Mouse (Mus musculus): ENCODE measurements at regions not wholly inside any gene's neighbourhood (a gene's known extent, or its start where the extent isn't known, plus 50 kb on each side); places are given as distances from the start of the nearest gene placed in this dataset.

DNA sequence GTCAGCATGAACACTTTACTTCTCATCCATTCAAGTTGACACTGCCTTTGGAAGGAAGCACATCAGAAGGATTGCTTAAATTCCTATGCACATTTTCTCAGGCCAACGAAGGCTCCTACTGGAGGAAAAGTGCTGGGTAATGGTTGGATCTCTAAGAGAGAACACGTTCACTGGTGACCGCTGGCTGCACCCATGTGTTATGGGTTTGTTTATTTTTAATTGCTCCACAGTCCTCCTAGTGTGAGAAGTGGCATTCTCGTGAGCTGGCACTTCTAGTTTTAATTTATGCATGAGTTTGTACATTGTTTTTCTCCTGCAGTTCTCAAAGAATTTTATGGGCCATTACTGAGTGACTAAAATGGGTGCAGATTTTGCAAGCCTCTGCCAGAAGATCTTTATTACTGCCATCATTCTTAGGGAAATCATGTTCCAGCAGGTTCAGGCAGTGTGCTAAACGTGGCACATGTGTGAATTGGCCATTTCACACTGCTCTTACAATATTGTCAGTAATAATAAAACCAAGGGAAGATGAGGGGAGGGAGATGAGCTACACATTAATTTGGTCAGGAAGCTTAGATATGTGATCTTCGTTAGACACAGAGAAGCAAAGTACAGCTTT lies 731.6 kb downstream of the Ttll7 start:
- no peak for DNase-seq (ENCODE audit: low spot score in 2 of 2)

DNA sequence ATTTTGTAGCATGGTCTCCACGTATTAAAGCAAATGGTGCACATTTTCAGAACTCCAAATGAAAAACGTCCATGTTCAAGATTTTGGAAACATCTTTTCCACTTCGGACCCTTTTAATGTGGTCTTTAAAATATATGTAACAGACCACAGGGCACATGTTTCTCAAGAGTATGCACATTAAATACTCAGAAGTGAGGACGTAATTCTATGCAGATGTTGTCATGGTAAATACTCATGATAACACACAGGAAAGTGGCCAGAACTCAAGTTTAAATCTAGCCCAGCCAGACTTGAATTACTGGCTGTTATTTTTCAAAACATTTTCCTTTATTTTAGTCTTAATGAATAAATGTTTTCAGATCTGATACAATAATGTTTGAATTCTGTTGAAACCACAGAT lies 719.7 kb downstream of the Ttll7 start:
- DNase-seq (ENCODE audit: low spot score in 2 of 2): no peak

DNA sequence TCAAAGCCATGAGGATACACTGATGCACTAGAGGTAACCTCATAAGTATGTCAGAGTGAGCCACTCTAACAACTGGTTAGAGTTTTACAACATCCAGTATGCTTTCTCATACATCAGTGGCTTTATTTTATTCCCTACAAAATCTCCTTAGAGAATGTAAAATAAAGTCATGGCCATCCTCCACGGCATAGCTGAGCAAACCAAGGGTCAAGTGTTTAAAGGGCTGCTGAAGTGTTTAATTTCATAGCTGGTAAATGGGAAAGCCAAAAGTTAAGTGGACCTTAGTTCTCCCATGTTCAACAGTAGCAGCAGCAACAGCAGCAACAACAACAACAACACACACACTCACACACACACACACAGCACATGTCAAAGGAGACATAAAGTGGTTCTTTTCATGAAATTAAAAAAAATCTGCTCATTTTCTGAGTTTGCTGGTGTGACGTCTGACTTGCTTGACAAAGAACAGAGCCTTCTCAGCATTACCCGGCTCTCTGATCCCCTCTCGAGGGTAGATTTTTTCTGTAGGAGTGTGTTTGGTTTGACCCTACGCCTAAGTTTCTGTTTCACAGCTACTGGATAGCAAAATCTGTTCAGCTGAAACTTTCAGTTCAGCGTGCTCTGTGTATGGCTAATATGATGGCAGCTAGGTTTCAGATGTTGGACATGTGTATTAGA lies 693.3 kb downstream of the Ttll7 start:
- DNase-seq (ENCODE audit: low spot score in 2 of 2): no peak

DNA sequence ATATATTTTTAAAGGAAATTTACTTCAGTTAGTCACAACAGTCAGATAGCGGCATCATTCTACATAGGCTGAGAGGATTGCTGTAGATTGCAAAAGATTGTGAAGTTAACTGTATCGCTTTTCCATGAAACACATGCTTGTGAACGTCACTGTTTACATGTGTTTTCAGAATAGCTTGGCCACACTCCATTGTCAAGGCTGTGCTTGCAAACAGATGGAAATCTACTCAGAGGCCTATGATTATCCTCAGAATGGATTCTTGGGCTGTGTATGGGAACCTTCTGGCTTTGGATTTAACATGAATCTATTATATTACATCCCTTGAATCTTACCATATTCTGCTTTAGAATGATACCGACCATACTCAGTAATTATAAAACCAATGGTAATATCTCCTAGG lies 690.1 kb downstream of the Ttll7 start:
- DNase-seq (ENCODE audit: low spot score in 2 of 2): no peak

DNA sequence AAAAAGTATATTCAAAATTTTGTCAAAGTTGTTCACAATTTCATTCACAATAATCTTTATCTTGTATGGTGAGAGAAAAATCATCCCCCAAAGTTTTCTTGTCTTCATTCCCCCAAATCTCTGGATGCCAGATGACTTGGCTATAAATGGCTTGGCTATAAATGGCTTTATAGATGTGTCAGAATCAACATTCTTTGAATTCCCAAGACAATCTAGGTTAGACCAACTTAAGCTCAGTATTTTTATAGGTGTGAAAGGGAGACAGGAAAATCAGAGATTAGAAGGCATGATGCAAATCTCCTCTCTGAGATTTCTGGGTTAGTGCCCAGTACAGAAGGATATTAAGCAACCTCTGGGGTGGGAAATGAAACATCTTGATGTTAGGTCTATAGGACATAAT lies 685.4 kb downstream of the Ttll7 start:
- no peak for DNase-seq (ENCODE audit: low spot score in 2 of 2)

DNA sequence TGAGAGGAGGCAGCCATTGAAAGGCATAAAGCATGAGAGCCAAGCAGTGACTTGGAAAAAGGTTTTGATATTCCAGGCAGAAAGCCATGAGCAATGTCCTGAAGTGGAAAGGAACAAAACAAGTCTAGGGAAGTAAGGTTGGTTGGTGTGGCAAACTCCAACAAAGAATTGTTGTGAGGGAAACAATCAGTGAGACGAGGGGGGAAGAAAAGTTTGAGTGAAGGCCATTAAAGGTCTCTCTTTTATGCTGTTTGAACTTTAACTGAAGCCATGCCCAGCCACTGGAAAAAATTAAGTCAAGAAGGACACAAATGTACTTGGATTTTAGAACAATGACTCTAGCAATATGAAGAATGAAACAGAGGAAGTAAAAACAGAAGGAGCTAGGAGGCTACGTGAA lies 680.0 kb downstream of the Ttll7 start:
- no peak for DNase-seq (ENCODE audit: low spot score in 2 of 2)

DNA sequence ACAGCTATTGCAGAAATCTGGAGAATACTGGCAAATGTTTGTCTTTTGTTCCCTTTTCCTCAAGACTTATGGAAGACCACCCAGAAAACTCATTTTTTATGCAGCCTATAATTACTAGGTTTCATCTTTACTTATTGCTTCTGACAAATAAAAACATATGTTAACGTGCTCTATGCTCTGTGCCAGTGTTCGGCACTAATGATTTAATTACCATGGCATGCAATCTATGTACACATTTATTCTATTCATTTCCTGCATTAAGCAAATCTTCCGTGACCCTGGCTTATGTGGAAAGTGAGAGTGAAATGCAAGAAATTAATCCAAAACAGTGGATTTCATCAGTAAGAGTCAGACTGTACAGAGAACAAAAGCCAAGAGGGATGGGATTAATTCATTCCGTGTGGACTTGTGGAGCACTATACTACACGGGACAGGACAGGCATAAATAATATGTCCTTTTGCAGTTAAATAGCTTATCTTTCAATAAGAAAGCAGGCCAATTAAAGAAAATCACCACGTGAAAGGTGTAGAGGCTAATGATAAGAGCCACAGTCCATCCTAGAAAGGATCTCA lies 679.5 kb downstream of the Ttll7 start:
- DNase-seq (ENCODE audit: low spot score in 2 of 2): no peak

Measured in right cerebral cortex, postnatal 36 days (tissue).